Mouse (Mus musculus): ENCODE data around the gene Ass1.
"Not testable (repeated sequence)": the region's sequence is repeated elsewhere in the genome, so short reads cannot be mapped to it uniquely, and the experiment has no call there.

Ass1 gene

GRCm38 (mm10) chr2:31541581-31541980 is 71.6 kb downstream of the Ass1 start:
- DNase-seq, result no peak

- no peak for DNase-seq
Observed at GRCm38 (mm10) chr2:31547726-31548125, 77.7 kb downstream of the Ass1 start.

DNA sequence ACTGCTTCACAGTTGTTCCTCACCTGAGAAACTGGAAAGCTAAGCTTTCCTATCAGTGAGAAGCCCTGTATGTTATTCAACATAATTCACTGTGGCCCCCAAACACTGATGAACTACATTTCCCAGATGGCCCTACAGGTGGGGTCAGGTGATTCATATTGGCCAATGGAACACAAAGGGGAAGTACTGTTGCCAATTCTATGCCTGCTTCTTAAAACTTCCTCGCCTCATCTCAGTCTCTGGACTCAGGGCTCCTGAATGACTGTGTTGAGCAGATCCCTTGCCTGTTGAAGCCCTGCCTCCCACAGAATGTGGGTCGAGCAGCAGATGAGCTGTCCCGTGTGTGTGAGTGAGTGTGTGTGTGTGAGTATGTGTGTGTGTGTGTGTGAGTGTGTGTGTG is 80.5 kb downstream of the Ass1 start:
- no peak for DNase-seq

DNA sequence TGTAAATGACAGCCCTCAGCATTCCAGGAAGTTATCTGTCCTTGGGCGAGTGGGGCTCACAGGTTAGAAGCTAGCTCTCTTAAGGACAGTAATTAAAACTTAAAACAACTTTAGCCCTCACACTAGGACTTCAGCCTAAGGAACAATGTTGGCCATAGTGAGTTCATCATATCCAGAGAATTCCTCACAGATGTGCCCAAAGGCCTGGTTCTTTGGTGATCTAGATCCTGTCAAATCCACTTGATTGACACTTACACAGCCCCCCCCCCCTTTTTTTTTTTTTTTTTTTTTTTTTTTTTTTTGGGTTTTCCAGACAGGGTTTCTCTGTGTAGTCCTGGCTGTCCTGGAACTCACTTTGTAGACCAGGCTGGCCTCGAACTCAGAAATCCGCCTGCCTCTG is 81.3 kb downstream of the Ass1 start:
- DNase-seq, result not testable (repeated sequence)

- no peak for DNase-seq
Observed at GRCm38 (mm10) chr2:31551971-31552370, 82.0 kb downstream of the Ass1 start.

DNA sequence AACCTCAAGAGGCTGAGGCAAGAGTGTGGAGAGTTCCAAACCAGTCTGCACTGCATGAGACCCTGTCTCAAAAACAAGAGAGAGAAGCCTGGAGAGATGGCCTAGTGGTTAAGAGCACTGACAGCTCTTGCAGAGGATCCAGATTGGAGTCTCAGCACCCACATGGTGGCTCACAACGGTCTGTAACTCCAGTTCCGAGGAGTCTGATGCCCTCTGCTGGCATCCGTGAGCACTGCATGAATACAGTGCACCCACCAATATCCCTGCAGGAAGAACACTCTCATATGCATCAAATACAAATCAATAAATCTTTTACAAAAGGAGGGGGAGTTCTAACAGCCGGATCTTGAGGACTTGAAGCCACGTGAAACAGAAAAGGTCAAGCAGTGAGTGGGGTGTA is 84.6 kb downstream of the Ass1 start:
- DNase-seq, result no peak
